Mouse (Mus musculus) liver, embryonic 16.5 days (tissue): ENCODE data around the gene Mgat4b. TPM values are rescaled to one million over a fixed set of nuclear protein-coding genes. Genes with fewer than 3 reads are reported as not detected.
A peak's percentile ranks its signal among the peaks of the same experiment; 100 is the strongest.

Experiments
- ATAC-seq: fragments of 200-750 bp; cut with Nextera tagmentation; 2 replicates; pipeline ENCODE4 v1.8.0; 2017; ENCODE audit warnings: low read depth, mild to moderate bottlenecking, moderate number of reproducible peaks, moderate library complexity
- H3K27ac ChIP-seq: fragments of 300-500 bp; sonication (generic); 2 replicates; pipeline ENCODE4 v1.5.1; 2014; ENCODE audit warnings: mild to moderate bottlenecking, low read length
- H3K27me3 ChIP-seq: fragments of 300-500 bp; sonication (generic); 2 replicates; pipeline ENCODE4 v1.6.1; 2014; ENCODE audit warnings: low read depth, low read length, mixed read lengths; ENCODE audit not compliant: control insufficient read depth, insufficient read depth
- H3K36me3 ChIP-seq: fragments of 300-500 bp; sonication (generic); 2 replicates; pipeline ENCODE4 v1.6.1; 2014; ENCODE audit warnings: mild to moderate bottlenecking; ENCODE audit not compliant: control insufficient read depth, insufficient read depth
- H3K4me1 ChIP-seq: fragments of 300-500 bp; sonication (generic); 2 replicates; pipeline ENCODE4 v1.6.1; 2014; ENCODE audit warnings: low read depth, low read length, mixed read lengths; ENCODE audit not compliant: control insufficient read depth
- H3K4me2 ChIP-seq: fragments of 300-500 bp; sonication (generic); 2 replicates; pipeline ENCODE4 v1.6.1; 2014; ENCODE audit warnings: low read depth, low read length, mixed read lengths
- H3K4me3 ChIP-seq: fragments of 300-500 bp; sonication (generic); 2 replicates; pipeline ENCODE4 v1.5.1; 2014; ENCODE audit warnings: low read depth, mild to moderate bottlenecking, low read length
- H3K9ac ChIP-seq: fragments of 300-500 bp; sonication (generic); 2 replicates; pipeline ENCODE4 v1.6.1; 2014; ENCODE audit warnings: low read depth, low read length
- H3K9me3 ChIP-seq: fragments of 300-500 bp; sonication (generic); replicated peaks from 2 replicates; pipeline ENCODE4 v1.6.1; 2016; ENCODE audit warnings: low read length; ENCODE audit not compliant: control insufficient read depth
- WGBS: fragments of 180-500 bp; shearing (Covaris S2); extraction: QIAGEN DNeasy Blood & Tissue Kit; methylation state at CpG from one replicate; pipeline ENCODE4 v1.1.7; 2014; ENCODE audit not compliant: insufficient replicate concordance; 5-methylcytosine and 5-hydroxymethylcytosine counted together
- polyA plus RNA-seq: library from polyadenylated mRNA; unstranded; fragments of >200 nt; fragmentation: Nextera tagmentation; extraction: Ambion mirVana; gene quantifications from 2 replicates; pipeline ENCODE4 v1.2.1, GENCODE M21; 2015

Gene Mgat4b
- polyA plus RNA-seq, 1 experiment from 2014 or later: 3.1 TPM

- Histone ChIP-seq H3K4me3 (no peak overlapping the region), H3K4me2 (no peak overlapping the region), H3K36me3 (peaks cover 28% of the 10 kb centered on the region), H3K9ac (no peak overlapping the region), H3K4me1 (no peaks in the 10 kb centered on the region), H3K9me3 (no peaks in the 10 kb centered on the region), H3K27me3 (no peaks in the 10 kb centered on the region), H3K27ac (no peak overlapping the region)
- WGBS: 69% methylated on average over 3 of the region's 3 CpGs
- no peak for ATAC-seq
These were observed 56.3 kb downstream of the Mgat4b start for GRCm38 (mm10) chr11:50266997-50267396.

GRCm38 (mm10) chr11:50269163-50269562 is 58.5 kb downstream of the Mgat4b start:
- Histone ChIP-seq H3K4me1 (no peaks in the 10 kb centered on the region), H3K27ac (no peak overlapping the region), H3K9ac (no peak overlapping the region), H3K4me3 (no peak overlapping the region), H3K9me3 (no peaks in the 10 kb centered on the region), H3K27me3 (no peaks in the 10 kb centered on the region), H3K36me3 (peaks cover 16% of the 10 kb centered on the region), H3K4me2 (no peak overlapping the region)
- WGBS: 67% methylated on average over 2 of the region's 2 CpGs
- no peak for ATAC-seq

GRCm38 (mm10) chr11:50269885-50270284 is 59.2 kb downstream of the Mgat4b start:
- Histone ChIP-seq H3K4me3 (no peak overlapping the region), H3K4me2 (no peak overlapping the region), H3K27ac (no peak overlapping the region), H3K4me1 (no peaks in the 10 kb centered on the region), H3K27me3 (no peaks in the 10 kb centered on the region), H3K9me3 (no peaks in the 10 kb centered on the region), H3K9ac (no peak overlapping the region), H3K36me3 (peaks cover 16% of the 10 kb centered on the region)
- ATAC-seq: no peak
- WGBS: 82% methylated on average over 1 of the region's 1 CpGs

- no peak overlapping the region for H3K27ac ChIP-seq
- ATAC-seq: no peak
- WGBS: 77% methylated on average over 2 of the region's 2 CpGs
- H3K4me3 ChIP-seq: no peak overlapping the region
- peaks cover 10% of the 10 kb centered on the region for H3K4me1 ChIP-seq
- no peaks in the 10 kb centered on the region for H3K27me3 ChIP-seq
- H3K36me3 ChIP-seq: peaks cover 2% of the 10 kb centered on the region; the same call in 1 of the 2 replicates
- H3K9me3 ChIP-seq: no peaks in the 10 kb centered on the region
- no peak overlapping the region for H3K9ac ChIP-seq
- H3K4me2 ChIP-seq: no peak overlapping the region
These were observed 62.1 kb downstream of the Mgat4b start for GRCm38 (mm10) chr11:50272819-50273218.

- WGBS: 33% methylated on average over 2 of the region's 2 CpGs
- Histone ChIP-seq H3K36me3 (peaks cover 2% of the 10 kb centered on the region; the same call in 1 of the 2 replicates), H3K9ac (no peak overlapping the region), H3K4me1 (peaks cover 10% of the 10 kb centered on the region), H3K27me3 (no peaks in the 10 kb centered on the region), H3K27ac (0 out of 2 replicates have a peak overlapping the region, but pooled peaks have one; percentile 15), H3K4me2 (no peak overlapping the region), H3K4me3 (no peak overlapping the region), H3K9me3 (no peaks in the 10 kb centered on the region)
- no peak for ATAC-seq
These were observed 64.4 kb downstream of the Mgat4b start for GRCm38 (mm10) chr11:50275077-50275476.

GRCm38 (mm10) chr11:50275568-50276151 is 65.0 kb downstream of the Mgat4b start:
- Histone ChIP-seq H3K4me3 (no peak overlapping the region), H3K4me2 (no peak overlapping the region), H3K27ac (no peak overlapping the region), H3K4me1 (peaks cover 10% of the 10 kb centered on the region), H3K9ac (no peak overlapping the region; the same call in 1 of the 2 replicates), H3K27me3 (no peaks in the 10 kb centered on the region), H3K9me3 (no peaks in the 10 kb centered on the region), H3K36me3 (peaks cover 2% of the 10 kb centered on the region; the same call in 1 of the 2 replicates)
- WGBS: 39% methylated on average over 5 of the region's 5 CpGs
- ATAC-seq: peak; percentile 45; the same call in 1 of the 2 replicates

- H3K9ac ChIP-seq: no peak overlapping the region
- no peak overlapping the region for H3K4me3 ChIP-seq
- H3K27ac ChIP-seq: no peak overlapping the region
- H3K27me3 ChIP-seq: no peaks in the 10 kb centered on the region
- peaks cover 2% of the 10 kb centered on the region; the same call in 1 of the 2 replicates for H3K36me3 ChIP-seq
- no peaks in the 10 kb centered on the region for H3K9me3 ChIP-seq
- no peak overlapping the region for H3K4me2 ChIP-seq
- peaks cover 10% of the 10 kb centered on the region for H3K4me1 ChIP-seq
- ATAC-seq: no peak
These were observed 66.3 kb downstream of the Mgat4b start for GRCm38 (mm10) chr11:50277025-50277424.

GRCm38 (mm10) chr11:50277706-50278105 is 67.0 kb downstream of the Mgat4b start:
- Histone ChIP-seq H3K27me3 (no peaks in the 10 kb centered on the region), H3K9me3 (no peaks in the 10 kb centered on the region), H3K27ac (no peak overlapping the region), H3K4me2 (no peak overlapping the region), H3K4me1 (peaks cover 10% of the 10 kb centered on the region), H3K9ac (no peak overlapping the region), H3K4me3 (no peak overlapping the region), H3K36me3 (peaks cover 2% of the 10 kb centered on the region; the same call in 1 of the 2 replicates)
- ATAC-seq: no peak
- WGBS: 85% methylated on average over 6 of the region's 6 CpGs

GRCm38 (mm10) chr11:50279005-50279404 is 68.3 kb downstream of the Mgat4b start:
- no peak for ATAC-seq
- Histone ChIP-seq H3K4me1 (peaks cover 10% of the 10 kb centered on the region), H3K4me2 (no peak overlapping the region), H3K9ac (no peak overlapping the region), H3K27me3 (no peaks in the 10 kb centered on the region), H3K9me3 (no peaks in the 10 kb centered on the region), H3K27ac (no peak overlapping the region), H3K4me3 (no peak overlapping the region), H3K36me3 (peaks cover 2% of the 10 kb centered on the region; the same call in 1 of the 2 replicates)
- 85% methylated on average over 4 of the region's 4 CpGs for WGBS
